Mouse (Mus musculus) spleen, adult 2 months (tissue): Measurements from ENCODE around the gene Mgat3. TPM values are rescaled to one million over a fixed set of nuclear protein-coding genes. Genes with fewer than 3 reads are reported as not detected.

Source experiments
- DNase-seq, 2 experiments: peaks; one replicate each; pipeline versions ENCODE4 v3.0.0 to v3.0.0-alpha.2; 2012 to 2021; ENCODE audit warnings: low spot score in 2 of 2, low read depth in 1 of 2
- H3K27ac ChIP-seq: fragments of 200-500 bp; 2 replicates; pipeline ENCODE4 v1.5.1; 2012; ENCODE audit warnings: low read length, inconsistent platforms; ENCODE audit not compliant: insufficient read depth
- H3K27me3 ChIP-seq: fragments of 200-500 bp; 2 replicates; pipeline ENCODE4 v1.6.1; 2012; ENCODE audit warnings: mild to moderate bottlenecking, moderate library complexity, low read length, inconsistent platforms; ENCODE audit not compliant: control insufficient read depth, insufficient read depth
- H3K36me3 ChIP-seq: fragments of 200-500 bp; 2 replicates; pipeline ENCODE4 v1.6.1; 2012; ENCODE audit warnings: mild to moderate bottlenecking, low read length, inconsistent platforms; ENCODE audit not compliant: control insufficient read depth, insufficient read depth
- H3K4me1 ChIP-seq: fragments of 200-500 bp; 2 replicates; pipeline ENCODE4 v1.6.1; 2011; ENCODE audit warnings: inconsistent platforms; ENCODE audit not compliant: control insufficient read depth, insufficient read depth, insufficient read length
- H3K4me3 ChIP-seq: fragments of 200-500 bp; 2 replicates; pipeline ENCODE4 v1.5.1; 2011; ENCODE audit warnings: mild to moderate bottlenecking, inconsistent platforms; ENCODE audit not compliant: insufficient read depth, insufficient read length; ENCODE audit errors: extremely low read depth
- CTCF ChIP-seq: fragments of 200-500 bp; IDR thresholded peaks from 2 replicates; pipeline ENCODE4 v1.5.1; 2011; ENCODE audit warnings: mild to moderate bottlenecking, inconsistent platforms; ENCODE audit not compliant: insufficient read depth, insufficient read length, insufficient replicate concordance; ENCODE audit errors: extremely low read depth
- POLR2A ChIP-seq: fragments of 200-500 bp; IDR thresholded peaks from 2 replicates; pipeline ENCODE4 v1.6.1; 2011; ENCODE audit warnings: low read depth, low read length, inconsistent platforms
- WGBS: fragments of 180-500 bp; shearing (Covaris S2); methylation state at CpG from one replicate; pipeline ENCODE4 v1.1.7; 2018; 5-methylcytosine and 5-hydroxymethylcytosine counted together
- polyA plus RNA-seq: library from polyadenylated mRNA; depleted of rRNA; stranded (reverse); fragments of >200 nt; gene quantifications from 2 replicates; pipeline ENCODE4 v1.2.3, GENCODE M21; 2012; rRNA removed

Gene Mgat3
- polyA plus RNA-seq, 1 experiment: 2.9 TPM

DNA sequence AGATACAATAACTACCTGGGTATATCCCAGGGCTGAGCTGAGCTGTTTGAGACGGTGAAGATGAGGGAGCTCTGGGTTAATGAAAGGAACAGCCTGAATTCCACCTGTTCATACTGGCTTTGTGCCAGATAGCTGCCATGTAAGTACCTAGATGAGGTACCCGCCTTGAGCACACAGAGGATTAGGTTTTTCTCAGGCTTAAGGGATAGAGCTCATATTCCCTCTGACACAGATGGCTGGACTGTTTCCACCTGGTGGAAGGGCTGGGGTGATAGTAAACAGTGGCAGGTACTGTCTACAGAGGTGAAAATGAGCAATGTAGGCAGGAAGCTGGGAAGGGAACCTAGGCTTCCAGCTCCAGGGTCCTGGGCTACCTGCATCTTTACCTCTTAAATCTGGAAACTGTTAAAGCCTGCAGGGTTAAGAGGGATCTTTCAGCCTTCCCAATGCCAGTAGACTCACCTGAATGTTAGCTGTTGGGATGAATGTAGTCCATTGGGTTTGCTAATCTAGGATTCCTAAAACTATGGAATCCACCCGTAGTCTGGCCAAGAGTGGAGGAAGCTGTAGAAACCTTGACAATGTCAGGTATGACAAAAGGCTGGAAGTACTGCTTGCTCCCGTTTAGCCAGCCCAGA is 84.2 kb downstream of the Mgat3 start:
- H3K27ac ChIP-seq: no peak overlapping the region
- 57% methylated on average over 4 of the region's 4 CpGs for WGBS
- H3K4me1 ChIP-seq: peaks cover 9% of the 10 kb centered on the region; the same call in 1 of the 2 replicates
- no peak for TF ChIP-seq CTCF
- no peak for TF ChIP-seq POLR2A
- H3K27me3 ChIP-seq: no peaks in the 10 kb centered on the region
- no peak overlapping the region for H3K4me3 ChIP-seq
- H3K36me3 ChIP-seq: peaks cover 27% of the 10 kb centered on the region
- DNase-seq: no peak

DNA sequence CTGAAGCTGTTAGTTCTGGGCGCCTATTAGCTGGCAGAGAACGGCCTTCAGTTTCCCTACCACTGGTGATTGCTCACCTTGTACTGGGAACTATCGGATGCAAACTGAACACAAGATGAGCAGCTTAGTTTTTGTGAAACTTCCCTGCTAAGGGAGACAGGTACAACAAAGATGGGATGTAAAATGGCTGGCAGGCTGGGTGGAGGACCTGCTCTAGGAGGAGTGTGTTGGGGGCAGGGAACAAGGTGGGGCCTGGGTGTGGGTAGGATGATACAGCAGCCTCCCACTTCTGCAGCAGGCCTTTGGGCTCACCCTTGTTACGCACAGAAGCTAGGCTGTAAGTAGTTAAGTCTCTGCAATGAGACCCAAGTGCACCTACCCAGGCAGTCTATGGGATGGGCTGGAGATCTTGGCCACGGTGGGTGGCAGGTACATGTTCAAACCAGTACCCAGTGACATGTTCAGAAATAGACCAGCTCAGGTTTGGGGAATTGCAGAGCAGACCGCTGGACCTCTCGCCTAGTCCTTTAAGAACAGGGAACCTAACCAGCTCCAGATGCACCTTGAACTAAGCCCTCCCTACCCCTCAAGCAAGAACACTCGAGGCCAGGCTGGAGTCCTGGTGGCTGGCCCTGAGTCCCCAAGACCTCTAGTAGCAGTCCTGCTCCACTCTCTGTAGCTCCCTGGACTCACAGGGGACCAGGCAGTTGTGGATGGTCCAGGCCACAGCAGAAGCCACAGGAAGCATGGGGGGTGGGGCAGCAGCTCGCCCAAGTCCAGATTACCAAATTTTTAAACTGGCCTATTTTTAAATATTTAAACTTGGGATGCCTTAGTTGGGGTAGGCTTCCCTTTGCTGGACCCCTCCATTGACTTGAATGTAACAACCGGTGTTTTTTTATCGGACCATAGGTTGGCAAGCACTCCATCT is 85.0 kb downstream of the Mgat3 start:
- H3K4me1 ChIP-seq: peaks cover 13% of the 10 kb centered on the region; the same call in 1 of the 2 replicates
- H3K27ac ChIP-seq: peak overlapping the region; percentile 33; the same call in 1 of the 2 replicates
- peaks cover 27% of the 10 kb centered on the region for H3K36me3 ChIP-seq
- no peak for TF ChIP-seq CTCF
- TF ChIP-seq POLR2A: no peak
- H3K27me3 ChIP-seq: no peaks in the 10 kb centered on the region
- DNase-seq: no peak
- 75% methylated on average over 11 of the region's 11 CpGs for WGBS
- H3K4me3 ChIP-seq: no peak overlapping the region

DNA sequence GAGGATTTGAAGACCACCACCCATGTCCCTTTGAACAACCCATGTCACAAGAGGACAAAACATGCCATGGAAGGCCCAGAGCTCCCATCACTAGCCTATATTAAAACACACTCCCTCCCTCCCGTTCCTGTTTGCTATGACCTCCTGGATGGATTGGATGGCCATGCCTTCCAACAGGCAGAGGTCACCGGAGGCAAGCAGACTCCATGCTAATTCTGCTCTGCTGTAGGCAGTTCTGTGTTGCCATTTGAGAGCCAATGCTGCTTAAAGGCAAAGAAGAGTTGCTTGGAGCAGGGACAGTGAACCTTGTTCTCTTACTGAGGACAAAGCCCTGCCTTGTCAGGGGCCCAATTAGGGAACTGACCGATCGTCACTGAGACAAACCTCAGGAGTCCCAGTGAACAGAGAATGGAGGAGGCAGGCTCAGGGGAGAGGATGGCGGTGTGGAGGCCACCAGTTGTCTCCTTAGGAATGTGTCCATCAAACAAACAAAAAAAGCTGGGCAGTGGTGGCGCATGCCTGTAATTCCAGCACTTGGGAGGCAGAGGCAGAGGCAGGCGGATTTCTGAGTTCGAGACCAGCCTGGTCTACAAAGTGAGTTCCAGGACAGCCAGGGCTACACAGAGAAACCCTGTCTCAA is 86.0 kb downstream of the Mgat3 start:
- TF ChIP-seq CTCF (no peak), POLR2A (no peak)
- Histone ChIP-seq H3K4me3 (no peak overlapping the region), H3K36me3 (peaks cover 27% of the 10 kb centered on the region), H3K4me1 (peaks cover 11% of the 10 kb centered on the region; the same call in 1 of the 2 replicates), H3K27ac (no peak overlapping the region), H3K27me3 (no peaks in the 10 kb centered on the region)
- DNase-seq: no peak
- 88% methylated on average over 8 of the region's 8 CpGs for WGBS

DNA sequence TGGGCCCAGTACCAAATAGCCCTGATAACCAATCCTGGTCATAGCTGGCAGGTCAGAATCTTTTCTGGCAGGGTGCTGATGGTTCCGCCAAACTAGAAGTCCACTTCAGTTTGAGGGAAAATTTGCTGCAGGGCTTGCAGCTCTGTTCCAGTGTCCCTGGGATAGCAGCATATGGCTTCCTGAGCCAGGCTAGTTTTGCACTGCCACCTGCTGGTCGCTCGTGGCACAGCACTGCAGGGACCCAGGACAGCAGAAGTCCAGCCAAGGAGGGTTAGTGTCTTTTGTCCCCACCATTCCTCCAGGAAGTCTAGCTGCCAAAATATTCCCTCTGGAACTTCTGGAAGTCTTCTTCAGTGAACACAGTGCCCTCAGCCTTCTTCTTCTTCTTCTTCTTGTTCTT is 87.2 kb downstream of the Mgat3 start:
- WGBS: 23% methylated on average over 3 of the region's 3 CpGs
- TF ChIP-seq CTCF: peak; percentile 94
- TF ChIP-seq POLR2A: no peak
- Histone ChIP-seq H3K36me3 (peaks cover 27% of the 10 kb centered on the region), H3K4me3 (no peak overlapping the region), H3K27me3 (no peaks in the 10 kb centered on the region), H3K4me1 (peaks cover 11% of the 10 kb centered on the region; the same call in 1 of the 2 replicates), H3K27ac (no peak overlapping the region)
- peak in 1 of 2 experiments; percentile 78 for DNase-seq

DNA sequence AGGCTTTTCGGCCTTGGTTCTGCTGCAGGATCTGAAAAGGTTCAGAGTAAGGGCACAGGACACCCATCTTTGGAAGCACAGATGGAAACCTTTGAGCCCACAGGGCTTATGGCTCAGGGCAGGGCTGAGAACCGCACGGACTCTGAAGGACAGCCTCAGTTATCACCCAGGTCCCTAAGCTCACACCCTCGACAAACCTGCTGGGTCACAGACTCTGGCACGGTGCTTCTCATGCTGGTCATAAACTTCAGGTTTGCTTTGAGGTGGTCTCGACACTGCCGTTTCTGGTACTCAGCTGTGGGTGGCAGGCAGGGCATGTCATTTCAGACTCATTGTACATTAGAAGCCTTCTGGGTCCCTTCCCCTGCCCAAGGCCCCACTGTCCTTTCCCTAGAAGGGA is 87.6 kb downstream of the Mgat3 start:
- Histone ChIP-seq H3K36me3 (peaks cover 26% of the 10 kb centered on the region), H3K27me3 (no peaks in the 10 kb centered on the region), H3K4me3 (no peak overlapping the region), H3K4me1 (peaks cover 11% of the 10 kb centered on the region; the same call in 1 of the 2 replicates), H3K27ac (no peak overlapping the region)
- no peak for TF ChIP-seq POLR2A
- TF ChIP-seq CTCF: no peak
- WGBS: 87% methylated on average over 7 of the region's 7 CpGs
- no peak for DNase-seq

DNA sequence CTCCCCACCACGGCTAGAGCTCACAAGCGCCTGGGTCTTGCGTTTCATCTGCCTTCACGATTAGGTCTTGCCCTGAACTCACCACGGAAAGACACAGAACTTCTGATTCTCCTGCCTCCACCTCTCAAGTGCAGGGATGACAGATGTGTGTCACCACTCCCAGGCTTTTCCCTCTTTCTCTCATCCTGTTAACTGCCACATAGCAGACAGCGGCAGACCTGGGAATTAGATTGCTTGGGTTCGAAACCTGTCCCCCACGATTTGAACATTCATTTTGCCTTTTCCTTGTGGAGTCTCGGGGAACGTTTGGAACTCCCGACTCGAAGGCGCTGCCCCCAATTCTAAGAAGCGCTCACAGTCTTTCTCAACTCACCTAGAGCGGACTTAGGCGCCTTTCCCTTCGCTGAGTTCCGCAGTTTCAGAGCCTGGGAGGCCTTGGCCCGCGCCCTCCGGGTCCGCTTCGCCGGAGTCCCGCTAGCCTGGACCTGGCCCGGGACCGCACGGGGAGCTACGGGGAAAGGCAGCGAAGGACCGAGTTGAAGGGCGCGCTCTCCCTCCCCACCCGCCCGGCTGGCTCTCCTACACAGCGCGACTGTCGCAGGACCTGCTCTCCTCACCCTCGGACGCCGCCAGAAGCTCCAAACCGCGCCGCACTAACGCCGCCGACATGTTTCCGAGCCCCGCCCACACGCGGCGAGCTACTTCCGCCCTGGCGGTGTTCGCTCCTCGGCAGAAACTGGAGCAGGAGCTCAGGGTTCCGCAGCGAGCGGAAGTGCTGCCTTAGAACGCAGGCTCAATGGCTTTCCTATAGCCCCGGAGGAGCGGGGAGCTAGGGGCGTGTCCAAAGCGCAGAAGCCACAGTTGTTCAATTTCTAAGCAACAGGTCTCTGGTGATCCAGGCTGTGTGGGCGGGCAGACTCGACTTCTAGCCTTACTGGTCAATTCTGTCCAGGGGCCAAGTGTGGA is 90.4 kb downstream of the Mgat3 start, which contains the start of gene Rps19bp1:
Rps19bp1 (minus strand) TSS at position 706 of the 966 bp plus-strand sequence.
- Histone ChIP-seq H3K4me3 (peak within 1 kb of the TSS; percentile 85), H3K27ac (peak within 1 kb of the TSS; percentile 43), H3K4me1 (peaks cover 6% of the 10 kb centered on the region; the same call in 1 of the 2 replicates), H3K27me3 (no peaks in the 10 kb centered on the region), H3K36me3 (peaks cover 6% of the 10 kb centered on the region; the same call in 1 of the 2 replicates)
- DNase-seq: peak; percentile 85 to 87
- WGBS: under 1% methylated on average over 66 of the region's 66 CpGs
- TF ChIP-seq CTCF (no peak), POLR2A (peak; percentile 57)

Other genes starting within 250 kb of the Mgat3 start
- gene Cbx7, start 202.6 kb upstream of the Mgat3 start, polyA plus RNA-seq: 82.9 and 95.8 TPM in 2 replicates
- 14.5 and 17.5 TPM in 2 replicates for gene Pdgfb, start 158.7 kb upstream of the Mgat3 start, polyA plus RNA-seq
- 9.9 and 13.5 TPM in 2 replicates for gene Syngr1, start 82.4 kb upstream of the Mgat3 start, polyA plus RNA-seq
- 550 and 833 TPM in 2 replicates for gene Rpl3, start 81.9 kb upstream of the Mgat3 start, polyA plus RNA-seq
- 16.1 and 21.4 TPM in 2 replicates for gene Tab1, start 40.6 kb upstream of the Mgat3 start, polyA plus RNA-seq
- 11.7 and 13.1 TPM in 2 replicates for gene Mief1, start 60.3 kb downstream of the Mgat3 start, polyA plus RNA-seq
- gene AC140267.1, start 62.1 kb downstream of the Mgat3 start, polyA plus RNA-seq: not detected in 2 replicates
- gene Atf4, start 81.5 kb downstream of the Mgat3 start, polyA plus RNA-seq: 101 and 146 TPM in 2 replicates
- 10.4 and 17.7 TPM in 2 replicates for gene Rps19bp1, start 90.6 kb downstream of the Mgat3 start, polyA plus RNA-seq
- 18.9 and 23.7 TPM in 2 replicates for gene Cacna1i, start 113.5 kb downstream of the Mgat3 start, polyA plus RNA-seq